Mouse (Mus musculus) heart, adult 10 weeks (tissue): ENCODE data around the gene Cyb561a3. TPM values are rescaled to one million over a fixed set of nuclear protein-coding genes. Genes with fewer than 3 reads are reported as not detected.

ENCODE experiments used
- polyA plus RNA-seq: library from polyadenylated mRNA; stranded (reverse); fragments of 350-450 nt; fragmentation: Illumina TruSeq; extraction: RNeasy Lipid Tissue Mini Kit (QIAGEN cat#74804); gene quantifications from one replicate; pipeline ENCODE4 v1.2.3, GENCODE M21; 2014; ENCODE audit warnings: low read depth, low replicate concordance

Cyb561a3 gene
- 14.1 TPM for polyA plus RNA-seq

GRCm38 (mm10) chr19:10576690-10577561 lies at the start of gene Cyb561a3, which contains the start of gene Tmem138:
Cyb561a3 (plus strand) TSS chr19:10577172.
Tmem138 (minus strand) TSS chr19:10577362.

GRCm38 (mm10) chr19:10555624-10556510 lies 21.1 kb upstream of the Cyb561a3 start, which contains the start of gene Tmem216:
Tmem216 (minus strand) TSS chr19:10556238.

GRCm38 (mm10) chr19:10605293-10605900 lies 28.4 kb downstream of the Cyb561a3 start, which contains the start of the genes Ddb1 and Tkfc:
Ddb1 (plus strand) TSS chr19:10605327.
Tkfc (minus strand) TSS chr19:10605654.

GRCm38 (mm10) chr19:10634106-10634871 lies 57.3 kb downstream of the Cyb561a3 start, which contains the start of gene Vwce:
Vwce (plus strand) TSS chr19:10634213.

Other genes starting within 250 kb of the Cyb561a3 start
- 22.8 TPM for gene Syt7, start 188.1 kb upstream of the Cyb561a3 start, polyA plus RNA-seq
- gene Lrrc10b, start 119.7 kb upstream of the Cyb561a3 start, polyA plus RNA-seq, result 0.34 TPM
- not detected for gene Ppp1r32, start 94.2 kb upstream of the Cyb561a3 start, polyA plus RNA-seq
- gene Cpsf7, start 51.9 kb upstream of the Cyb561a3 start, polyA plus RNA-seq, result 37.0 TPM
- 69.1 TPM for gene Sdhaf2, start 51.0 kb upstream of the Cyb561a3 start, polyA plus RNA-seq
- gene Tmem216, start 20.9 kb upstream of the Cyb561a3 start, polyA plus RNA-seq, result 7.0 TPM
- gene Tmem138, start 190 bp downstream of the Cyb561a3 start, polyA plus RNA-seq, result 4.0 TPM
- 142 TPM for gene Ddb1, start 28.2 kb downstream of the Cyb561a3 start, polyA plus RNA-seq
- gene Tkfc, start 28.5 kb downstream of the Cyb561a3 start, polyA plus RNA-seq, result 6.9 TPM
- not detected for gene Vwce, start 57.0 kb downstream of the Cyb561a3 start, polyA plus RNA-seq
- gene Pga5, start 100.9 kb downstream of the Cyb561a3 start, polyA plus RNA-seq, result not detected
- gene Vps37c, start 111.6 kb downstream of the Cyb561a3 start, polyA plus RNA-seq, result 25.9 TPM
- not detected for gene Cd5, start 161.8 kb downstream of the Cyb561a3 start, polyA plus RNA-seq